Comparison of ENCODE assay signal across 32 mouse cellular contexts in genomic region chr8:85532843-85533242, GRCm38 (mm10). TPM values are rescaled to one million over a fixed set of nuclear protein-coding genes. Genes with fewer than 3 reads are reported as not detected.
DNase-seq lines count a peak whose midpoint lies in the region; ATAC-seq and TF ChIP-seq lines count a peak whose summit lies in the region.
"Had no signal": no experiment of that assay in that cellular context is flagged by ENCODE, and none has a peak within 500 bp of the region (broad histone marks: within the 10 kb centered on the region; RNA-seq: fewer than 3 reads in every experiment).

No protein-coding gene starts in this region.

- no peak overlapping the region for H3K27ac ChIP-seq in heart, embryonic 10.5 days
- peak overlapping the region; percentile 85 for H3K27ac ChIP-seq in CH12.LX (ENCODE audit: insufficient read depth, low read depth)
- 0 out of 2 replicates have a peak overlapping the region, but pooled peaks have one; percentile 4 for H3K27ac ChIP-seq in liver, embryonic 16.5 days (ENCODE audit: low read length)
- H3K27ac ChIP-seq: forebrain, embryonic 12.5 days; hindbrain, embryonic 12.5 days; kidney, postnatal 0 days; limb, embryonic 12.5 days; liver, embryonic 15.5 days; macrophage had no signal

- no peaks in the 10 kb centered on the region for H3K4me1 ChIP-seq in heart, embryonic 10.5 days
- H3K4me1 ChIP-seq in CH12.LX (ENCODE audit: control insufficient read depth in 1 of 2, insufficient read depth in 2 of 2) = peaks cover 22 to 32% of the 10 kb centered on the region in 2 experiments; a peak in 3 of 4 replicates
- H3K4me1 ChIP-seq in liver, embryonic 16.5 days (ENCODE audit: control insufficient read depth, low read depth, low read length) = peaks cover 11% of the 10 kb centered on the region
- H3K4me1 ChIP-seq: forebrain, embryonic 12.5 days; hindbrain, embryonic 12.5 days; limb, embryonic 12.5 days had no signal

- H3K27me3 ChIP-seq in heart, embryonic 10.5 days (ENCODE audit: insufficient read depth, poor library complexity, severe bottlenecking) = no peaks in the 10 kb centered on the region
- no peaks in the 10 kb centered on the region for H3K27me3 ChIP-seq in CH12.LX (replicated peaks)
- no peaks in the 10 kb centered on the region for H3K27me3 ChIP-seq in liver, embryonic 16.5 days (ENCODE audit: control insufficient read depth, insufficient read depth, low read depth, low read length)
- H3K27me3 ChIP-seq: forebrain, embryonic 12.5 days; hindbrain, embryonic 12.5 days; limb, embryonic 12.5 days; liver, embryonic 15.5 days had no signal

- H3K79me2 ChIP-seq in CH12.LX (replicated peaks; ENCODE audit: control insufficient read depth, extremely low read depth, insufficient read depth, poor library complexity, severe bottlenecking) = no peaks in the 10 kb centered on the region

- WGBS in heart, embryonic 10.5 days = 85% methylated on average over 4 of the region's 4 CpGs
- WGBS in liver, embryonic 16.5 days (ENCODE audit: insufficient replicate concordance) = 66% methylated on average over 4 of the region's 4 CpGs

- no peak for ATAC-seq in liver, embryonic 16.5 days (ENCODE audit: low read depth)
- ATAC-seq: activated CD4-positive, CD25-positive, alpha-beta regulatory T cell, adult 4 months; forebrain, postnatal 0 days; intestine, embryonic 16.5 days had no signal

- TF ChIP-seq POLR2A in CH12.LX (IDR thresholded peaks at IDR 0.05; ENCODE audit: low read depth, low read length) = no peak

- no peak overlapping the region for H3K4me2 ChIP-seq in CH12.LX (ENCODE audit: insufficient read depth, low read depth, poor library complexity, severe bottlenecking)
- no peak overlapping the region for H3K4me2 ChIP-seq in liver, embryonic 16.5 days (ENCODE audit: low read depth, low read length)
- H3K4me2 ChIP-seq: forebrain, embryonic 12.5 days; heart, embryonic 11.5 days; hindbrain, embryonic 12.5 days; limb, embryonic 12.5 days; liver, embryonic 15.5 days had no signal

- H3K4me3 ChIP-seq in heart, embryonic 10.5 days = no peak overlapping the region
- H3K4me3 ChIP-seq in CH12.LX (replicated peaks in 1 of 3; ENCODE audit: low read depth in 2 of 3, low read length in 2 of 3, poor library complexity in 1 of 3) = peak overlapping the region in 1 of 3 experiments; percentile 17
- no peak overlapping the region for H3K4me3 ChIP-seq in liver, embryonic 16.5 days (ENCODE audit: low read depth, low read length)
- H3K4me3 ChIP-seq: erythroblast, embryonic 14.5 days; forebrain, embryonic 12.5 days; hindbrain, embryonic 12.5 days; limb, embryonic 12.5 days; liver, embryonic 15.5 days had no signal

- in situ Hi-C loops in CH12.LX (cut with MboI; ENCODE audit: low pct_ligation_motif_present, low pct_unique_long_range_greater_than_20kb, low sequenced_read_pairs) = loop anchor here (25.0 kb wide), 1 partner anchor 221 kb away; no protein-coding TSS in a partner anchor

- TF ChIP-seq EP300 in CH12.LX (IDR thresholded peaks at IDR 0.05; ENCODE audit: low read length) = 0 out of 2 replicates have a peak, but pooled peaks have one; percentile 34

- H3K9me3 ChIP-seq in heart, embryonic 10.5 days = no peaks in the 10 kb centered on the region
- H3K9me3 ChIP-seq in CH12.LX (replicated peaks; ENCODE audit: low read length) = peaks cover 5% of the 10 kb centered on the region
- H3K9me3 ChIP-seq in liver, embryonic 16.5 days (replicated peaks; ENCODE audit: control insufficient read depth, low read length) = no peaks in the 10 kb centered on the region
- H3K9me3 ChIP-seq: forebrain, embryonic 12.5 days; hindbrain, embryonic 12.5 days; limb, embryonic 12.5 days; liver, embryonic 15.5 days had no signal

- DNase-seq in heart, embryonic 10.5 days (ENCODE audit: low spot score) = peak; percentile 64
- no peak for DNase-seq in heart, adult 8-10 months (ENCODE audit: low spot score)
- peak; percentile 74 for DNase-seq in CH12.LX (ENCODE audit: extremely low read depth)
- peak; percentile 16 for DNase-seq in MEL-GATA-1-ER (ENCODE audit: extremely low read depth, low read depth)
- DNase-seq in urinary bladder, postnatal 25 days (ENCODE audit: low spot score) = no peak
- no peak for DNase-seq in left cerebral cortex, adult 8-10 months (ENCODE audit: low spot score in 2 of 2)
- DNase-seq: adrenal gland, adult 2 months; cerebellum, adult 2 months; cerebellum, postnatal 14 days; forebrain, postnatal 0 days; heart, postnatal 36 days; kidney, adult 8-10 months; kidney, postnatal 4 days; lung, postnatal 10 days; midbrain, embryonic 14.5 days; right cerebral cortex, adult 18-20 months; spleen, adult 18-20 months; thymus, adult 18-20 months; thymus, postnatal 25 days had no signal

- peaks cover 53% of the 10 kb centered on the region for H3K36me3 ChIP-seq in heart, embryonic 10.5 days
- peaks cover 22 to 65% of the 10 kb centered on the region in 2 experiments for H3K36me3 ChIP-seq in CH12.LX (replicated peaks in 1 of 2; ENCODE audit: control insufficient read depth in 1 of 2, insufficient read depth in 1 of 2, low read length in 1 of 2)
- peaks cover 11% of the 10 kb centered on the region for H3K36me3 ChIP-seq in liver, embryonic 16.5 days (ENCODE audit: control insufficient read depth, insufficient read depth)

- dilution Hi-C loops in CH12.LX (cut with MboI; ENCODE audit: extremely low pct_ligation_motif_present, extremely low pct_unique_long_range_greater_than_20kb, low sequenced_read_pairs) = no loop called here

- TF ChIP-seq CTCF in CH12.LX (conservative IDR thresholded peaks at IDR 0.05 in 1 of 2, IDR thresholded peaks at IDR 0.05 in 1 of 2; ENCODE audit: low read depth in 2 of 2, low read length in 2 of 2) = no peak

- TF ChIP-seq RAD21 in CH12.LX (IDR thresholded peaks at IDR 0.05; ENCODE audit: low read depth, low read length) = no peak

- peak overlapping the region; percentile 78 for H3K9ac ChIP-seq in CH12.LX (ENCODE audit: insufficient read depth, low read depth)
- no peak overlapping the region for H3K9ac ChIP-seq in liver, embryonic 16.5 days (ENCODE audit: low read depth, low read length)
- H3K9ac ChIP-seq: forebrain, embryonic 12.5 days; forebrain, postnatal 0 days; hindbrain, embryonic 12.5 days; limb, embryonic 12.5 days; liver, embryonic 15.5 days had no signal

TF ChIP-seq in CH12.LX, 34 proteins besides CTCF, POLR2A, EP300 and RAD21 (continues in another document):
- TF ChIP-seq CHD2 (IDR thresholded peaks at IDR 0.05; ENCODE audit: low read length) (no peak), POLR2AphosphoS2 (IDR thresholded peaks at IDR 0.05; ENCODE audit: low read depth, low read length) (no peak), ZKSCAN1 (IDR thresholded peaks at IDR 0.05; ENCODE audit: borderline replicate concordance, low read depth, low read length) (no peak), ZC3H11A (IDR thresholded peaks at IDR 0.05; ENCODE audit: low read depth, low read length) (peak; percentile 51), CHD1 (IDR thresholded peaks at IDR 0.05; ENCODE audit: low read depth, low read length) (no peak), ZMIZ1 (IDR thresholded peaks at IDR 0.05; ENCODE audit: low read depth, low read length) (no peak), GABPA (IDR thresholded peaks at IDR 0.05; ENCODE audit: insufficient replicate concordance, low read depth, low read length) (0 out of 2 replicates have a peak, but pooled peaks have one; percentile 32), HCFC1 (IDR thresholded peaks at IDR 0.05; ENCODE audit: low read depth, low read length) (peak; percentile 43), SIN3A (IDR thresholded peaks at IDR 0.05; ENCODE audit: low read length) (no peak), RCOR1 (conservative IDR thresholded peaks at IDR 0.05; ENCODE audit: low read depth, low read length) (no peak), TCF12 (IDR thresholded peaks at IDR 0.05; ENCODE audit: low read depth, low read length) (no peak), IRF4 (IDR thresholded peaks at IDR 0.05; ENCODE audit: low read depth, low read length) (peak; percentile 30; the same call in 1 of the 2 replicates), MEF2A (IDR thresholded peaks at IDR 0.05; ENCODE audit: borderline replicate concordance, low read depth, low read length) (no peak), SMC3 (IDR thresholded peaks at IDR 0.05; ENCODE audit: low read depth, low read length) (no peak), MYC (IDR thresholded peaks at IDR 0.05; ENCODE audit: low read depth, low read length) (no peak), ZNF384 (IDR thresholded peaks at IDR 0.05; ENCODE audit: low read depth, low read length) (no peak), KAT2A (IDR thresholded peaks at IDR 0.05; ENCODE audit: insufficient replicate concordance, low read length) (0 out of 2 replicates have a peak, but pooled peaks have one; percentile 49), MAZ (IDR thresholded peaks at IDR 0.05; ENCODE audit: low read depth, low read length) (0 out of 2 replicates have a peak, but pooled peaks have one; percentile 44), MAX (IDR thresholded peaks at IDR 0.05; ENCODE audit: low read length) (no peak), ETS1 (conservative IDR thresholded peaks at IDR 0.05; ENCODE audit: low read depth, low read length) (peak; percentile 28; the same call in 1 of the 2 replicates), NELFE (IDR thresholded peaks at IDR 0.05; ENCODE audit: low read depth, low read length) (no peak), USF2 (conservative IDR thresholded peaks at IDR 0.05; ENCODE audit: low read depth, low read length) (no peak), ELF1 (IDR thresholded peaks at IDR 0.05; ENCODE audit: low read depth, low read length) (no peak), JUND (conservative IDR thresholded peaks at IDR 0.05; ENCODE audit: low read depth, low read length) (no peak; the same call in 1 of the 2 replicates), MAFK (IDR thresholded peaks at IDR 0.05; ENCODE audit: insufficient replicate concordance, low read length) (peak; percentile 99)

RNA-seq across cellular contexts. Expression of gene Dnaja2, which starts 22.3 kb away (rescaled TPM):
- 168 and 177 TPM in 2 replicates for polyA plus RNA-seq in heart, embryonic 10.5 days (2016; fragmentation: Nextera tagmentation; extraction: Ambion mirVana)
- 100 to 1,000 TPM; 222 to 298 (median 267) TPM for total RNA-seq in heart, adult 8-10 months (2022)
- 150 and 183 TPM in 2 replicates for total RNA-seq in CH12.LX (2012; rRNA removed)
- 227 and 273 TPM in 2 replicates for total RNA-seq in CH12.LX (2014; rRNA removed)
- 471 and 538 TPM in 2 replicates for polyA plus RNA-seq in CH12.LX (2012; ENCODE audit: insufficient read length, low read depth)
- 63.5 and 65.7 TPM in 2 replicates for polyA plus RNA-seq in liver, embryonic 16.5 days (2015; fragmentation: Nextera tagmentation; extraction: Ambion mirVana)
- 100 to 1,000 TPM; 173 to 194 (median 190) TPM for total RNA-seq in left cerebral cortex, adult 8-10 months (2022)

RNA-seq across cellular contexts. Expression of gene Gpt2, which starts 40.5 kb away (rescaled TPM):
- 13.9 and 25.2 TPM in 2 replicates for polyA plus RNA-seq in heart, embryonic 10.5 days (2016; fragmentation: Nextera tagmentation; extraction: Ambion mirVana)
- 10 to 100 TPM; 28.6 to 35.9 (median 32.9) TPM for total RNA-seq in heart, adult 8-10 months (2022)
- total RNA-seq in CH12.LX (2012; rRNA removed) (24.8 and 50.0 TPM in 2 replicates), CH12.LX (2014; rRNA removed) (37.8 and 39.8 TPM in 2 replicates)
- polyA plus RNA-seq in CH12.LX (2012; ENCODE audit: insufficient read length, low read depth) = 29.7 and 37.2 TPM in 2 replicates
- polyA plus RNA-seq in liver, embryonic 16.5 days (2015; fragmentation: Nextera tagmentation; extraction: Ambion mirVana) = 23.8 and 27.1 TPM in 2 replicates
- 10 to 100 TPM; 43.6 to 52.6 (median 49.1) TPM for total RNA-seq in left cerebral cortex, adult 8-10 months (2022)
- total RNA-seq: monocyte, adult 5-6 weeks had no signal
- polyA plus RNA-seq: erythroblast, embryonic 14.5 days; G1E had no signal

Comparison
In these comparisons a context has a peak if more than half of its experiments do, and no peak if none do; other contexts are left out.
1. DNase-seq: peak in heart, embryonic 10.5 days (single experiment), CH12.LX (single experiment) and MEL-GATA-1-ER (single experiment); none in heart, adult 8-10 months (single experiment), urinary bladder, postnatal 25 days (single experiment) and left cerebral cortex, adult 8-10 months (0 of 2).